Mouse (Mus musculus) cortical plate, adult 2 months (tissue): ENCODE results near the gene Nectin1. TPM values are rescaled to one million over a fixed set of nuclear protein-coding genes. Genes with fewer than 3 reads are reported as not detected.

Source experiments
- H3K27ac ChIP-seq: fragments of 200-500 bp; 2 replicates; pipeline ENCODE4 v1.5.1; 2012; ENCODE audit warnings: low read length, control low read depth, inconsistent platforms; ENCODE audit not compliant: insufficient read depth
- H3K4me1 ChIP-seq: fragments of 200-500 bp; 2 replicates; pipeline ENCODE4 v1.6.1; 2011; ENCODE audit warnings: low read length; ENCODE audit not compliant: control insufficient read depth, insufficient read depth
- H3K4me3 ChIP-seq: fragments of 200-500 bp; 2 replicates; pipeline ENCODE4 v1.5.1; 2011; ENCODE audit warnings: mild to moderate bottlenecking, low read length, control low read depth; ENCODE audit not compliant: insufficient read depth
- CTCF ChIP-seq: fragments of 200-500 bp; IDR thresholded peaks from 2 replicates; pipeline ENCODE4 v1.5.1; 2011; ENCODE audit warnings: mild to moderate bottlenecking, control low read depth, low read length; ENCODE audit not compliant: insufficient read depth; ENCODE audit errors: extremely low read depth
- POLR2A ChIP-seq: fragments of 200-500 bp; IDR thresholded peaks from 2 replicates; pipeline ENCODE4 v1.6.1; 2011; ENCODE audit warnings: mild to moderate bottlenecking, low read length, control low read depth; ENCODE audit not compliant: insufficient read depth; ENCODE audit errors: extremely low read depth
- polyA plus RNA-seq: library from polyadenylated mRNA; depleted of rRNA; stranded (reverse); fragments of >200 nt; gene quantifications from 2 replicates; pipeline ENCODE4 v1.2.3, GENCODE M21; 2012

Gene Nectin1
- polyA plus RNA-seq, 1 experiment: 19.2 TPM

DNA sequence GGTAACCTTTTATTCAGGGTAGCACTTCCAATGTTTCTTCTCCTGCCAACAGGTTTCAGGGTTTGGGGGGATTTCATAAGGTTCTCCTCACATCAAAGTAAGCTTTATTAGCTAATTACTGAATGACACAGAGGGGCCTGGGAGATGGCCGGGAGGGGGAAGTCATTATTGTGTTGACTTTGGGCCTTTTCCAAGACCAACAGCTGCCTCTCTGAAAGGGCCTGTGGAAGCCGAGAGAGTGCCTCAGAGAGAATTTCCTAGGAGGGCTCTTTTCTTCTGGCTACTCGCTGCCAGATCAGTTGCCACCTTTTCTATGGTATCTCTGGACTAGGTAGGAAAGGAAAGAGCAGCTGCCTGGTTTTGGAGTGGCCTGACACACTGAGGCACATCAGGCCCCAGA is 6.5 kb upstream of the Nectin1 start:
- TF ChIP-seq POLR2A (no peak), CTCF (no peak)
- no peaks in the 10 kb centered on the region for H3K4me1 ChIP-seq
- no peak overlapping the region for H3K4me3 ChIP-seq
- H3K27ac ChIP-seq: no peak overlapping the region

DNA sequence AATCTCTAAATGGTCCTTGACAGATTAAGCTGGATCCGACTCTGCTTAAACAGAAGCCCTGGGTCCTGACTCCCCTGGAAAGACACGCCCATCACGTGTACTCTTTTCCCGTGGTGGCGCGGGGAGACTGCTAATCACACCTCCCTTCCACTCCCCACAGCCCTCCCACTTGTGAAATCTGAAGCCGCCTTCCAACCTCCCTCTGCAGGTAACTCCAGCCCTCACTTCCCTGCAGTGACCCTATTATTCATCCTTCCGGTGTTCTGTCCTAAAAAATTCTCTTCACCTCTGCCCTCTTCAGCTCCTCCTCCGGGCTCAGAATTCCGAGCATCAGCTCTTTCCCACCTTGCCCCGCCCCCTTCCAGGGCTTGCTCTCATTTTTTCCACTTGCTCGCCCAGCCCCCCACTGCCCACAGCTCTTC is 5.9 kb upstream of the Nectin1 start:
- no peak overlapping the region for H3K27ac ChIP-seq
- TF ChIP-seq POLR2A: no peak
- no peak for TF ChIP-seq CTCF
- H3K4me3 ChIP-seq: no peak overlapping the region
- H3K4me1 ChIP-seq: no peaks in the 10 kb centered on the region

DNA sequence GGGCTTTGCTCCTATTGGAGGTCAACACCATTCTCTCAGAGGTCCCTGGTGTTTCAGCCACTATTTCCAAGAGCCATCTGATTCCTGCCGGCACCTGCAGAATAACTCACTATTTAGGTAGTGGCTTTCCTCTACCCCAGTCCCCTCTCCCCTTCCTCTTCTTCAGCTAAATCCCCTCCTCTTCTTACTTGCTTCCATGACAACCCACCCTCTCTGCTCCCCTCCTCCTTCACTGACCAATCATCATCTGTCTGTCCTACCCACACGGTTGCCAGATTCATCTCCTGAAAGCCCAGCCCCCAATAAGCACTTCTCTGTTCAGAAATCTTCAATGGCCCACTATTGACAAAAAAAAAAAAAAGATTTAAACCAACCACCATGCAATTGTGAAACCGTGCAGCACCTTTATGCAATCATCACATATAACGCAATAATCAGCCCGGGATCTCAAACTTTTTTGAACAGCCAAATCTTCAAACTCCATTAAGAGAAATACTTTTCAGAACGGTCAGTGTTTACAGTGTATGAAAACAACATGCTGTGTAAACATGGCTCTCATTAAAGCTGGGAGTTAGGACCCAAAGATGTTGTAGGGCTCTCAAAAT is 5.2 kb upstream of the Nectin1 start:
- no peak overlapping the region for H3K4me3 ChIP-seq
- H3K4me1 ChIP-seq: no peaks in the 10 kb centered on the region; the same call in 1 of the 2 replicates
- no peak overlapping the region for H3K27ac ChIP-seq
- TF ChIP-seq POLR2A: no peak

DNA sequence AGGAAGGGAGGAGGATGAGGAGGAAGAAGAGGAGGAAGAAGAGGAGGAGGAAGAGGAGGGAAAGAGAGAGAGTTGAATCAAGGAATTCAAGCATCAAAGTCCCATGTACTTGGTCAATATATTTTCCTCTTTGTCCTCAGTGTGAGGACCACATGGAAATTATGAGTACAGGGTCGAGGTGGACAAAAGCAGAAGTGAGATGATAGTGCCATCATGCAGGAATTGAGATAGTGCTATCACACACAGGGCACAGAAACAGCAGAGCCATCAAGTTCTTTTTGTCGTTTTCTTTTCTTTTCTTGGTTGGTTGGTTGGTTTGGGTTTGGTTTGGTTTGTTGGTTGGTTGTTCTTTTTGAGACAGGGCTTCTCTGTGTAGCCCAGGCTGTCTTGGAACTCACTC is 2.5 kb upstream of the Nectin1 start:
- Histone ChIP-seq H3K27ac (no peak overlapping the region), H3K4me3 (no peak overlapping the region), H3K4me1 (no peaks in the 10 kb centered on the region; the same call in 1 of the 2 replicates)
- TF ChIP-seq CTCF: no peak
- TF ChIP-seq POLR2A: no peak

DNA sequence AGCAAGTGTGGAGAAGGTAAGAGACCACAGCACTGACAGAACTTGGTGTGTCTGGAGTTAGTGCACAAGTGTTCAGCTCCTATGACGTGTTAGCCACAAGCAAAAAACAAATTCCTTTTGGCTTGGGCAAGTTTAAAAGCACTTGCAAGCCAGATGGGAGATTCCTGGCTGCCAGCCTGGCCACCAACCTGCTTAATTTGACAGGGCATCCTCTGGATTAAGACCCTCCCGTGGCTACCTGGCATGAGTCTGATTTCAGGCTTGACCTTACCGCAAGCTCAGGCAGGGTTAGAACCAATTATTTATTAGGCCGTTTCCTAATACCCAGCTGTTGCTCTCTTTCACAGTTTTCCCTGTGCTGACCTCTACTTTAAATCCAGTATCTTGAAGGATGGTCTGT is 1.7 kb upstream of the Nectin1 start:
- Histone ChIP-seq H3K27ac (no peak overlapping the region), H3K4me1 (no peaks in the 10 kb centered on the region; the same call in 1 of the 2 replicates), H3K4me3 (no peak overlapping the region)
- TF ChIP-seq POLR2A (no peak), CTCF (no peak)

DNA sequence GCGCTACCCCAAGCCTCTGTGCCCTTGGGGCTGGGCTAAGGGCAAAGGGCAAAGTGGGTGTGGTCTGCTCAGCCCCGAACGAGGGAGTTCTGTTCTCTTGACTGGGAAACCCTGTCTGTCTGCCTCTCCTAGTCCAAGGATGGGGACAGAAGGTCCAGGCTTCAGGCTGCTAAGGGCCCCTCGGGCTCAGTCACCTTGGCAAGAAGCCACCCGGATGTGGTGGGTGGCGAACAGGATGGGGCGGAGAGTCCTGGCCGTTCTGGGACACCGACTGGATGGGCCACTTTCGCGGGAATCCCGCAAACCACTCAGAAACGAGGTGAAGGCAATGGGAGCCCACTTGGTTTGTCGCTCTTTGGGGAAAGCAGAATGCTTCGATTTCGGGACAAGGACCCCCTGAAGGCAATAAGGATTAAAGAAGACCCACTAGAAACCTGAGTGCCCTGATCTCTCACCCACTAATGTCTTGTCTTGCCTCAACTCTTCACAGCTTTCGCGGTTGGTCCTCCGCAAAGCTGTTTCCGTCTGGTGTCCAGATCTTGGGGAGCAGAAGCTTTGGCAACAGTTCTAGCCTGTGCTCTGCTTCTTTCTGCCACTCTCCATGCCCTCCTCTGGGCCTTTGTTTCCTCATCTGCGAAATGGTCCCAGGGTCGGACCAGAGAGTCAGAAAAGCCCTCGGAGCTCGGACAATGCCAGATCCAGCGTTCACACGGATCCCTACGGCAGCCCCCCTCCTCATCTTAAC is 710 bp upstream of the Nectin1 start:
- TF ChIP-seq POLR2A: no peak
- no peak for TF ChIP-seq CTCF
- Histone ChIP-seq H3K4me1 (no peaks in the 10 kb centered on the region; the same call in 1 of the 2 replicates), H3K27ac (no peak overlapping the region), H3K4me3 (peak overlapping the region; percentile 63)

DNA sequence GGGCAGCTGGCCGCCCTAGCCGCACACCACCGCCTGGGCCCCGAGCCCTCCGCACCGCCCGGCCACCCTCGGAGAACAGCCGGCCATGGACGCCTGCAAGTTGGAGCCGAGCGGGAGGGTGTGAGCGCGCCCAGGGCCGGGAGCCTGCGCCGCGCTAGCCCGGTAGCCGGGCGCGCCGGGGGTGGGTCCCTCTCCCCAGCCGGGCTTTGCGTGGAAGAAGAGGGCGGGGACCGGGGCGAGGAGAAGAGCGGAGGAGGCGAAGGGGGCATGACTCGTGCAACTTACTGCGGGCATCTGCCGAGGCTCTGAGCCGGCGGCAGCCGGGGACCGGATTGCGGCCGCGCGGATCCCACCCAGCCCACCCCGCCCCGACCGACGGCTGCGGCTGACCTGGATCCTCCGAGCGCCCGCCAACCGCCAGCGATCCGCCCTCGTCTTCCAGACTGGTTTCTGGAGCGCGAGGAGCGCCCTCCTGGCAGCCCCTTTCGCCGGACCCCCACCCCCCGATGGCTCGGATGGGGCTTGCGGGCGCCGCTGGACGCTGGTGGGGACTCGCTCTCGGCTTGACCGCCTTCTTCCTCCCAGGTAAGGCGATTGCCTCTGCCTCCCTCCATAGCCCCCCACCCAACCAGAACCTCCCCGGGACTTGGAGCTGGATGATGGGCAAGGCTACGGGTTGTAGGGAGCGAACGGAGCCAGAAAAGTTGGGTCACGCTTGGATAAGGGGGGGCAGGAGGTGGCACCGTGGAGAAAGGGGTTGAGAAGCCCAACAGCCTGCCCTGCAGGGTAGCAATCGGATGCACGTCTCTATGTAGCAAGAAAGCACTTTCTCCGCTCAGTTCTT is 576 bp downstream of the Nectin1 start:
- Histone ChIP-seq H3K4me3 (peak overlapping the region; percentile 63), H3K4me1 (peaks cover 1% of the 10 kb centered on the region; the same call in 1 of the 2 replicates), H3K27ac (peak overlapping the region; percentile 86; the same call in 1 of the 2 replicates)
- TF ChIP-seq CTCF (no peak), POLR2A (no peak)

DNA sequence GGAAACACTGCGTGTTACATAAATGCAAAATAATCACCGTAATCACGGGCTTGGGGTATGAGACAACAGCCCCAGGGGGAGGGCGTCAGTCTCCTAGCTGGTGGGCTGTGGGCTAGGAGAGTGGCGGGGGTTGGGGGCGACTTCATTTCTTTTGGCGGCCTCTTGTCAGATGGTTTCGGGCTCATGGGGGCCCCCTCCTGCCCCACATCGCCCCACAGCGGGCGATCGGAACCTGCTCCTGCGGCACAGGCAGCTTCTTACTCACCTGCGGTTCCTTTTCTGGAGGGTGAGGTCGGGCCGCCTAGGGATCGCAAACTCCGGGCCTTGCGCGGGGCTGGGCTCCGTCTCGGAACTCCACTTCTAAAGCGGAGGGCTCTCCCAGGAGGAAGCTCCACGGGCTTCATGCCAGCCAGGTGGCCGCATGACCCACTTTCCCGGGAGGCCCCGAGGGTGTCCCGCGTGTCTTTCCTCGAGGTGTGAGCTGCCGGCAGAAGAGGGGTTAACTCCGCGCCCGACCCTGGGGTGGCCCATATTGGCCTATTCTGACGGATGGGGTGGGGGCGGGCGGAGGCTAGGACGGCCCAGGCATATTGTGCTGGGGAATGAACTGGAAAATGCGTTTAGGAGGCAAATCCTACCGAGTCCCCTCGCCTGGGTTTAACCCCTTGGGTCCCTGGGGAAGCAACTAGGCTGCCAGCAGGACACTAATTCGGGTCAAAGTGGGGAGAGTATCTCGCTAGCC is 1.4 kb downstream of the Nectin1 start:
- Histone ChIP-seq H3K27ac (no peak overlapping the region), H3K4me1 (peaks cover 1% of the 10 kb centered on the region; the same call in 1 of the 2 replicates), H3K4me3 (peak overlapping the region; percentile 63)
- TF ChIP-seq CTCF: no peak
- no peak for TF ChIP-seq POLR2A
